Mouse (Mus musculus) intestine, embryonic 16.5 days (tissue): ENCODE data around the gene Fgfr2. TPM values are rescaled to one million over a fixed set of nuclear protein-coding genes. Genes with fewer than 3 reads are reported as not detected.
A peak's percentile ranks its signal among the peaks of the same experiment; 100 is the strongest.

Experiments
- ATAC-seq: fragments of 200-750 bp; cut with Nextera tagmentation; 2 replicates; pipeline ENCODE4 v1.8.0; 2017; ENCODE audit warnings: moderate TSS enrichment, moderate library complexity
- H3K27ac ChIP-seq: fragments of 300-500 bp; sonication (generic); 2 replicates; pipeline ENCODE4 v1.5.1; 2014; ENCODE audit warnings: mild to moderate bottlenecking, low read length
- H3K27me3 ChIP-seq: fragments of 300-500 bp; sonication (generic); replicated peaks from 2 replicates; pipeline ENCODE4 v1.6.1; 2014; ENCODE audit warnings: low read length, control low read depth, mixed read lengths; ENCODE audit not compliant: control insufficient read depth, insufficient read depth
- H3K36me3 ChIP-seq: fragments of 300-500 bp; sonication (generic); 2 replicates; pipeline ENCODE4 v1.6.1; 2014; ENCODE audit warnings: low read length, control low read depth; ENCODE audit not compliant: control insufficient read depth, insufficient read depth
- H3K4me1 ChIP-seq: fragments of 300-500 bp; sonication (generic); 2 replicates; pipeline ENCODE4 v1.6.1; 2014; ENCODE audit warnings: low read length, control low read depth, mixed read lengths; ENCODE audit not compliant: control insufficient read depth, insufficient read depth
- H3K4me2 ChIP-seq: fragments of 300-500 bp; sonication (generic); 2 replicates; pipeline ENCODE4 v1.6.1; 2014; ENCODE audit warnings: low read depth, low read length, control low read depth
- H3K4me3 ChIP-seq: fragments of 300-500 bp; sonication (generic); 2 replicates; pipeline ENCODE4 v1.5.1; 2014; ENCODE audit warnings: mild to moderate bottlenecking, low read length
- H3K9ac ChIP-seq: fragments of 300-500 bp; sonication (generic); 2 replicates; pipeline ENCODE4 v1.6.1; 2014; ENCODE audit warnings: low read depth, low read length
- H3K9me3 ChIP-seq: fragments of 300-500 bp; sonication (generic); 2 replicates; pipeline ENCODE4 v1.6.1; 2016; ENCODE audit warnings: low read length, control low read depth; ENCODE audit not compliant: control insufficient read depth
- WGBS: fragments of 180-500 bp; shearing (Covaris S2); extraction: QIAGEN DNeasy Blood & Tissue Kit; methylation state at CpG from one replicate; pipeline ENCODE4 v1.1.7; 2014; 5-methylcytosine and 5-hydroxymethylcytosine counted together
- polyA plus RNA-seq: library from polyadenylated mRNA; unstranded; fragments of >200 nt; fragmentation: Nextera tagmentation; extraction: Ambion mirVana; gene quantifications from 2 replicates; pipeline ENCODE4 v1.2.1, GENCODE M21; 2015

Gene Fgfr2
- polyA plus RNA-seq, 1 experiment from 2014 or later, result 47.3 TPM

GRCm38 (mm10) chr7:132729093-132729831 lies 393.9 kb downstream of the Fgfr2 start:
- WGBS, result 73% methylated on average over 4 of the region's 4 CpGs
- Histone ChIP-seq H3K36me3 (no peaks in the 10 kb centered on the region), H3K27ac (no peak overlapping the region), H3K27me3 (no peaks in the 10 kb centered on the region), H3K4me1 (peaks cover 17% of the 10 kb centered on the region), H3K9ac (no peak overlapping the region; the same call in 1 of the 2 replicates), H3K9me3 (no peaks in the 10 kb centered on the region), H3K4me3 (no peak overlapping the region), H3K4me2 (no peak overlapping the region)
- ATAC-seq, result peak; percentile 77

DNA sequence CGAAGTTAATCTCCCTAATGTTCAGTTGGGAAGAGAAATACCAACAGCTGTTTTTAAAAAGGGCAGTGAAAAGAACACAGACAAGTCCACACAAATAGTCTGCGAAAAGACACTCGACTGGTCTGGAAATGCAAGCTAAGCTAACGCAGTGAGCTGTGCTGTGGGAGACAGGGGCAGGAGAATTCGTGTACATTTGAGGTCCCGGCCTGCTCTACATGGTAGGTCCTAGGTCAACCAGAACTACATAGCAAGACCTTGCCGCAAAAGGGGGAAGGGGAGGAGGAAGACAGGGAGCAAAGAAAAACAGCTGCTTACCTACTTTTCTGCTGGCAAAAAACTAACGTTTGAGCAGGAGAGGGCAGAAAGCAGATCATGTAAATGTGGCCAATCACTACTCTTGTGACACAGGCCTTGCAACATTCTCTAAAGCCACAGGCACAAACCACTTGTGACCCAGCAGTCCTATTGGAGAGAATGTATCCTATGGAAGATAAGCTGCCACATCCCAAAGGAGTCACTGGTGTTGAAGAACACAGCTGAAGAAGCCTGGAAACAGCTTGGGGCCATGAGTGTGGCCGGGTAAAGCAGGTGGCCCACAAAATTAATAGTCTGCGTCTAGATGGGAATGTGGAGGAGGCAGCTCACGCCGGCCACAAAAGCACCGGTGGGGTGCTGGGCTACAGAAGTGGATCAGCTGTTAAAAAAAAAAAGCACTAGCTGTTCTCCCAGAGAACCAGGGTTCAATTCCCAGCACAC lies 396.9 kb downstream of the Fgfr2 start:
- Histone ChIP-seq H3K27me3 (no peaks in the 10 kb centered on the region), H3K9me3 (no peaks in the 10 kb centered on the region), H3K36me3 (no peaks in the 10 kb centered on the region), H3K27ac (peak overlapping the region; percentile 16; the same call in 1 of the 2 replicates), H3K4me3 (no peak overlapping the region), H3K9ac (no peak overlapping the region), H3K4me2 (no peak overlapping the region), H3K4me1 (peaks cover 8% of the 10 kb centered on the region)
- ATAC-seq, result no peak
- WGBS, result 60% methylated on average over 13 of the region's 13 CpGs

- WGBS, result 85% methylated on average over 5 of the region's 5 CpGs
- Histone ChIP-seq H3K27ac (no peak overlapping the region), H3K4me3 (no peak overlapping the region)
Measured at GRCm38 (mm10) chr7:132724501-132725062, 398.6 kb downstream of the Fgfr2 start.

DNA sequence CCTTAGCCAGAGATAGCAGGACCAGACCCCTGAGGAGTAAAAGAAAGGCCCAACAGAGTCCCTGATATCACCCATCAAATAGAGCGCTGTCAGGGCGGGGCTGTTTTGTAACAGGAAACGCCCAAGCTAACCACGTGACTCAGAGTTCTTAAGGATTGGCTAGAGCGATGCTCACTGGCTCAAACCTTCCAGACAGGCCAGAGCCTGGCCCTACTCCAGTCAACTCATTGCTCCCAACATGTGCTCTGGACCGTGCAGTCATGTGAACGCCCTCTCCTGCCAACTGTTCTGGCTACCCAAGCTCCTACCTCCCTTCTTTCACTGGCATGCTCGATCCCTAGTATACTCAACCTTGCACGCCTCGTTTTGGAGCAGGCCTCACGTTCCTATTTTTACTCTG lies 399.2 kb downstream of the Fgfr2 start:
- WGBS, result 87% methylated on average over 11 of the region's 11 CpGs
- H3K36me3 ChIP-seq, result no peaks in the 10 kb centered on the region
- H3K4me1 ChIP-seq, result no peaks in the 10 kb centered on the region; the same call in 1 of the 2 replicates
- peak; percentile 59 for ATAC-seq
- no peaks in the 10 kb centered on the region for H3K9me3 ChIP-seq
- H3K9ac ChIP-seq, result no peak overlapping the region
- no peak overlapping the region for H3K27ac ChIP-seq
- no peak overlapping the region for H3K4me3 ChIP-seq
- H3K27me3 ChIP-seq, result no peaks in the 10 kb centered on the region
- no peak overlapping the region for H3K4me2 ChIP-seq

More at GRCm38 (mm10) chr7:132724501-132725062, 398.6 kb downstream of the Fgfr2 start:
- H3K9ac ChIP-seq, result no peak overlapping the region
- H3K27me3 ChIP-seq, result no peaks in the 10 kb centered on the region
- H3K36me3 ChIP-seq, result no peaks in the 10 kb centered on the region
- H3K4me2 ChIP-seq, result no peak overlapping the region
- H3K9me3 ChIP-seq, result no peaks in the 10 kb centered on the region
- H3K4me1 ChIP-seq, result peaks cover 4% of the 10 kb centered on the region
- ATAC-seq, result no peak

GRCm38 (mm10) chr7:132722401-132723370 lies 400.5 kb downstream of the Fgfr2 start:
- no peaks in the 10 kb centered on the region for H3K9me3 ChIP-seq
- H3K9ac ChIP-seq, result no peak overlapping the region
- H3K4me3 ChIP-seq, result no peak overlapping the region
- H3K4me1 ChIP-seq, result no peaks in the 10 kb centered on the region; the same call in 1 of the 2 replicates
- H3K36me3 ChIP-seq, result no peaks in the 10 kb centered on the region
- no peaks in the 10 kb centered on the region for H3K27me3 ChIP-seq
- no peak overlapping the region for H3K27ac ChIP-seq
- ATAC-seq, result no peak
- WGBS, result 89% methylated on average over 12 of the region's 12 CpGs
- no peak overlapping the region for H3K4me2 ChIP-seq

DNA sequence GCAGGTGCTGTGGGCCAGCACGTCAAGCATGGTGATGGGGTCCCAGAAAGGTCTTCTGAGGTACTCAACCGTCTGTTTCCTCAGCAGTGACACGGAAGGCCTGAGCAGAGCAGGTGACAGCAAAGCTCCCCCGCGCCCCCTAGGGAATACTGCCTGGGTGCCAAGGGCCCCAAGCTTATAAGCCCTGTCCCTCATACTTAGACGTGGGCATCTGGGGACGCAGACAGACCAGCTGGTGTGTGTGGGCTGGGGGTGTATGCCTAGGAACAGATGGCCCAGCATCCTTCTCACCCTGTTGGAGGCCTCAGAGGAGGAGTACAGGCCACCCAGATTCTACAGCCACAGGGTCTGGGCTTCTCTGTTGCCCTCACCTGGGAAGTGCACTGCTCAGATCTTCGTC lies 402.6 kb downstream of the Fgfr2 start:
- no peak for ATAC-seq
- H3K9me3 ChIP-seq, result no peaks in the 10 kb centered on the region
- WGBS, result 80% methylated on average over 8 of the region's 8 CpGs

GRCm38 (mm10) chr7:132719570-132719969 lies 403.6 kb downstream of the Fgfr2 start:
- Histone ChIP-seq H3K27me3 (no peaks in the 10 kb centered on the region), H3K4me2 (no peak overlapping the region), H3K9me3 (no peaks in the 10 kb centered on the region), H3K27ac (no peak overlapping the region), H3K4me1 (peaks cover 7% of the 10 kb centered on the region), H3K9ac (no peak overlapping the region), H3K4me3 (no peak overlapping the region), H3K36me3 (peaks cover 4% of the 10 kb centered on the region; the same call in 1 of the 2 replicates)
- WGBS, result 82% methylated on average over 4 of the region's 4 CpGs
- no peak for ATAC-seq

More for the DNA sequence above, 402.6 kb downstream of the Fgfr2 start:
- Histone ChIP-seq H3K4me1 (no peaks in the 10 kb centered on the region), H3K4me3 (no peak overlapping the region), H3K27ac (no peak overlapping the region), H3K4me2 (no peak overlapping the region), H3K27me3 (no peaks in the 10 kb centered on the region), H3K36me3 (peaks cover 2% of the 10 kb centered on the region; the same call in 1 of the 2 replicates), H3K9ac (no peak overlapping the region)

DNA sequence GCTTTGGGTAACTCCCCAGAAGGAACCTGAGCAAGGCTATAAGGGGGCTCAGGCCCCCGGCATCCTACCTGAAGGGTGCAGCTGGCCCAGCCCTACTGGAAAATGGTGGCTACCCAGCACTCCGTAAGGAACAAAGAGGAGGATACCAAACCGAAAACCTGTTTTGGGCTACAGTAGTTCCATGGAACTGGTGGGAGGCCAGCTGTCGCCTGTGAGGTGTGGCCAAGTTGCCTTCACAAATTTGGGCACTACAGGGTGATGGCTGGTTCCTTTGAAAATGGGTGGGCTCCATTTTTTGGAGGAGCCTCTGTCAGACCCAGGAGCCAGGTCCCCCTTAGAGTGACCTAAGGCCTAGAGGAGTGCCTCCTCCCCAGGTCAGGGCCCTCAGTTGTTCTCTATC lies 407.9 kb downstream of the Fgfr2 start:
- Histone ChIP-seq H3K4me2 (no peak overlapping the region), H3K4me3 (no peak overlapping the region), H3K4me1 (peaks cover 37% of the 10 kb centered on the region), H3K9me3 (no peaks in the 10 kb centered on the region), H3K27me3 (no peaks in the 10 kb centered on the region), H3K27ac (0 out of 2 replicates have a peak overlapping the region, but pooled peaks have one; percentile 86), H3K9ac (0 out of 2 replicates have a peak overlapping the region, but pooled peaks have one; percentile 1), H3K36me3 (peaks cover 4% of the 10 kb centered on the region; the same call in 1 of the 2 replicates)
- no peak for ATAC-seq
- 95% methylated on average over 4 of the region's 4 CpGs for WGBS
